Comparison of ENCODE assay signal across 14 mouse cellular contexts in the genomic region with DNA sequence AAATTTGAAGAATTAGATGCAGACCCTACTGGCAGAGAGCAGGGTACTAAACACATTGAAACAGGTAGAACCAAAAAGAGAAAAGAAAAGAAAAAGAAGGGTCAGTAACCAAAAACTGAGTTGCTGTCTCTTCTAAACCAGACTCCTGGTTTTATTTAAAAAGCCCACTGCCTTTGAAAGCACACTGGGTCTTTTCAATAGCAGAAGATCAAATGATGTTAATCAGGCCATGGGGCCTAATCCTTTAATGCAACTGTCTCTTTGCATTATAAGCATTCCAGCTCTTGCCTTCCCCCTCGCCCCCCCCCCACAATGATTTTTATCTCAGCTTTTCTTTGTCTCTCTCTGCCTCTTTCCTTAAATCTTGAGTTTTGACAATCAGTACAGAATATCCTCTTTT.
"Had no signal": no experiment of that assay in that cellular context is flagged by ENCODE, and none has a peak within 500 bp of the region (broad histone marks: within the 10 kb centered on the region; RNA-seq: fewer than 3 reads in every experiment).

No protein-coding gene starts in this region.

- H3K9me3 ChIP-seq: liver, embryonic 12.5 days; midbrain, embryonic 12.5 days; neural tube, embryonic 12.5 days; stomach, embryonic 15.5 days had no signal

- H3K9ac ChIP-seq: liver, embryonic 12.5 days; liver, embryonic 14.5 days; lung, embryonic 14.5 days; midbrain, embryonic 12.5 days; neural tube, embryonic 12.5 days; stomach, embryonic 15.5 days had no signal

- DNase-seq: lung, adult 18-20 months; lung, embryonic 14.5 days; lung, postnatal 10 days; lung, postnatal 4 days; right cerebral cortex, postnatal 14 days; thymus, adult 2 months; thymus, postnatal 25 days; thymus, postnatal 4 days had no signal

- H3K27me3 ChIP-seq: liver, embryonic 12.5 days; neural tube, embryonic 12.5 days; stomach, embryonic 15.5 days had no signal

- H3K4me1 ChIP-seq: liver, embryonic 12.5 days; neural tube, embryonic 12.5 days; stomach, embryonic 15.5 days had no signal

- H3K4me2 ChIP-seq: liver, embryonic 12.5 days; lung, embryonic 14.5 days; midbrain, embryonic 12.5 days; neural tube, embryonic 12.5 days; stomach, embryonic 15.5 days had no signal

- ATAC-seq: liver, embryonic 12.5 days had no signal

- H3K27ac ChIP-seq: liver, embryonic 12.5 days; liver, embryonic 14.5 days; midbrain, embryonic 12.5 days; neural tube, embryonic 12.5 days; stomach, embryonic 15.5 days; stomach, postnatal 0 days had no signal

- H3K36me3 ChIP-seq: liver, embryonic 12.5 days; midbrain, embryonic 12.5 days; neural tube, embryonic 12.5 days; stomach, embryonic 15.5 days had no signal

- H3K4me3 ChIP-seq: liver, embryonic 12.5 days; midbrain, embryonic 12.5 days; neural tube, embryonic 12.5 days; stomach, embryonic 15.5 days had no signal
